Mouse (Mus musculus): ENCODE measurements around the gene Pkhd1. TPM values are rescaled to one million over a fixed set of nuclear protein-coding genes. Genes with fewer than 3 reads are reported as not detected.

Gene Pkhd1
- polyA plus RNA-seq, 1 experiment from 2014 or later = 0.45 TPM

GRCm38 (mm10) chr1:20544526-20544925 lies 73.3 kb downstream of the Pkhd1 start:
- no peaks in the 10 kb centered on the region for H3K27me3 ChIP-seq (replicated peaks; ENCODE audit: control insufficient read depth, insufficient read depth, low read length)
- H3K9ac ChIP-seq (ENCODE audit: low read depth, low read length) = no peak overlapping the region
- H3K27ac ChIP-seq (ENCODE audit: low read length) = no peak overlapping the region
- no peak for ATAC-seq
- no peak overlapping the region for H3K4me3 ChIP-seq (ENCODE audit: low read length)
- no peaks in the 10 kb centered on the region for H3K4me1 ChIP-seq (ENCODE audit: control insufficient read depth, insufficient read depth, low read length)
- H3K9me3 ChIP-seq (ENCODE audit: control insufficient read depth, low read length) = no peaks in the 10 kb centered on the region
- H3K4me2 ChIP-seq (ENCODE audit: low read depth, low read length) = no peak overlapping the region
- H3K36me3 ChIP-seq (ENCODE audit: control insufficient read depth, insufficient read depth, low read length) = no peaks in the 10 kb centered on the region
- WGBS = 66% methylated on average over 4 of the region's 4 CpGs

- H3K27me3 ChIP-seq (replicated peaks; ENCODE audit: control insufficient read depth, insufficient read depth, low read length) = no peaks in the 10 kb centered on the region
- ATAC-seq = no peak
- H3K4me2 ChIP-seq (ENCODE audit: low read depth, low read length) = no peak overlapping the region
- no peaks in the 10 kb centered on the region for H3K36me3 ChIP-seq (ENCODE audit: control insufficient read depth, insufficient read depth, low read length)
- no peak overlapping the region for H3K4me3 ChIP-seq (ENCODE audit: low read length)
- no peaks in the 10 kb centered on the region for H3K4me1 ChIP-seq (ENCODE audit: control insufficient read depth, insufficient read depth, low read length)
- H3K27ac ChIP-seq (ENCODE audit: low read length) = no peak overlapping the region
- no peak overlapping the region for H3K9ac ChIP-seq (ENCODE audit: low read depth, low read length)
- 62% methylated on average over 7 of the region's 7 CpGs for WGBS
- no peaks in the 10 kb centered on the region for H3K9me3 ChIP-seq (ENCODE audit: control insufficient read depth, low read length)
These were observed 104.3 kb downstream of the Pkhd1 start for GRCm38 (mm10) chr1:20513364-20514084.

- WGBS = 86% methylated on average over 1 of the region's 1 CpGs
- no peaks in the 10 kb centered on the region for H3K27me3 ChIP-seq (replicated peaks; ENCODE audit: control insufficient read depth, insufficient read depth, low read length)
- no peak for ATAC-seq
- no peaks in the 10 kb centered on the region for H3K4me1 ChIP-seq (ENCODE audit: control insufficient read depth, insufficient read depth, low read length)
- no peaks in the 10 kb centered on the region for H3K36me3 ChIP-seq (ENCODE audit: control insufficient read depth, insufficient read depth, low read length)
- no peak overlapping the region for H3K27ac ChIP-seq (ENCODE audit: low read length)
- H3K4me2 ChIP-seq (ENCODE audit: low read depth, low read length) = no peak overlapping the region
- no peak overlapping the region for H3K9ac ChIP-seq (ENCODE audit: low read depth, low read length)
- H3K9me3 ChIP-seq (ENCODE audit: control insufficient read depth, low read length) = no peaks in the 10 kb centered on the region
- no peak overlapping the region for H3K4me3 ChIP-seq (ENCODE audit: low read length)
These were observed 118.9 kb downstream of the Pkhd1 start for GRCm38 (mm10) chr1:20498965-20499364.

- 97% methylated on average over 9 of the region's 10 CpGs for WGBS
- H3K4me3 ChIP-seq (ENCODE audit: low read length) = no peak overlapping the region
- no peak overlapping the region for H3K27ac ChIP-seq (ENCODE audit: low read length)
These were observed 131.8 kb downstream of the Pkhd1 start for GRCm38 (mm10) chr1:20486087-20486486.

GRCm38 (mm10) chr1:20481843-20482242 lies 136.0 kb downstream of the Pkhd1 start:
- no peak overlapping the region for H3K4me2 ChIP-seq (ENCODE audit: low read depth, low read length)
- no peaks in the 10 kb centered on the region for H3K4me1 ChIP-seq (ENCODE audit: control insufficient read depth, insufficient read depth, low read length)
- H3K27me3 ChIP-seq (replicated peaks; ENCODE audit: control insufficient read depth, insufficient read depth, low read length) = no peaks in the 10 kb centered on the region
- H3K9ac ChIP-seq (ENCODE audit: low read depth, low read length) = no peak overlapping the region
- no peak overlapping the region for H3K27ac ChIP-seq (ENCODE audit: low read length)
- no peak overlapping the region for H3K4me3 ChIP-seq (ENCODE audit: low read length)
- WGBS = 74% methylated on average over 4 of the region's 4 CpGs
- ATAC-seq = no peak
- no peaks in the 10 kb centered on the region for H3K9me3 ChIP-seq (ENCODE audit: control insufficient read depth, low read length)
- no peaks in the 10 kb centered on the region for H3K36me3 ChIP-seq (ENCODE audit: control insufficient read depth, insufficient read depth, low read length)

More at GRCm38 (mm10) chr1:20486087-20486486, 131.8 kb downstream of the Pkhd1 start:
- Histone ChIP-seq H3K9me3 (ENCODE audit: control insufficient read depth, low read length) (no peaks in the 10 kb centered on the region), H3K27me3 (replicated peaks; ENCODE audit: control insufficient read depth, insufficient read depth, low read length) (no peaks in the 10 kb centered on the region), H3K4me1 (ENCODE audit: control insufficient read depth, insufficient read depth, low read length) (no peaks in the 10 kb centered on the region), H3K9ac (ENCODE audit: low read depth, low read length) (no peak overlapping the region), H3K4me2 (ENCODE audit: low read depth, low read length) (no peak overlapping the region), H3K36me3 (ENCODE audit: control insufficient read depth, insufficient read depth, low read length) (no peaks in the 10 kb centered on the region)
- ATAC-seq = no peak

- Histone ChIP-seq H3K27ac (ENCODE audit: low read length) (no peak overlapping the region), H3K4me2 (ENCODE audit: low read depth, low read length) (no peak overlapping the region), H3K27me3 (replicated peaks; ENCODE audit: control insufficient read depth, insufficient read depth, low read length) (no peaks in the 10 kb centered on the region), H3K9me3 (ENCODE audit: control insufficient read depth, low read length) (no peaks in the 10 kb centered on the region), H3K9ac (ENCODE audit: low read depth, low read length) (no peak overlapping the region), H3K4me3 (ENCODE audit: low read length) (no peak overlapping the region), H3K36me3 (ENCODE audit: control insufficient read depth, insufficient read depth, low read length) (no peaks in the 10 kb centered on the region), H3K4me1 (ENCODE audit: control insufficient read depth, insufficient read depth, low read length) (no peaks in the 10 kb centered on the region)
- 60% methylated on average over 3 of the region's 3 CpGs for WGBS
- no peak for ATAC-seq
These were observed 139.2 kb downstream of the Pkhd1 start for GRCm38 (mm10) chr1:20478695-20479094.

- no peaks in the 10 kb centered on the region for H3K36me3 ChIP-seq (ENCODE audit: control insufficient read depth, insufficient read depth, low read length)
- no peaks in the 10 kb centered on the region for H3K9me3 ChIP-seq (ENCODE audit: control insufficient read depth, low read length)
- H3K4me2 ChIP-seq (ENCODE audit: low read depth, low read length) = peak overlapping the region; percentile 68
- no peaks in the 10 kb centered on the region for H3K27me3 ChIP-seq (replicated peaks; ENCODE audit: control insufficient read depth, insufficient read depth, low read length)
- 0 out of 2 replicates have a peak overlapping the region, but pooled peaks have one; percentile 5 for H3K9ac ChIP-seq (ENCODE audit: low read depth, low read length)
- no peak; the same call in 1 of the 2 replicates for ATAC-seq
- no peaks in the 10 kb centered on the region for H3K4me1 ChIP-seq (ENCODE audit: control insufficient read depth, insufficient read depth, low read length)
- H3K4me3 ChIP-seq (ENCODE audit: low read length) = peak overlapping the region; percentile 46
- 20% methylated on average over 6 of the region's 6 CpGs for WGBS
- no peak overlapping the region for H3K27ac ChIP-seq (ENCODE audit: low read length)
These were observed 139.6 kb downstream of the Pkhd1 start for GRCm38 (mm10) chr1:20478266-20478659.

GRCm38 (mm10) chr1:20477561-20478265 lies 140.2 kb downstream of the Pkhd1 start:
- WGBS = 6% methylated on average over 25 of the region's 25 CpGs
- ATAC-seq = peak; percentile 97
- Histone ChIP-seq H3K27ac (ENCODE audit: low read length) (no peak overlapping the region), H3K9ac (ENCODE audit: low read depth, low read length) (0 out of 2 replicates have a peak overlapping the region, but pooled peaks have one; percentile 5), H3K4me2 (ENCODE audit: low read depth, low read length) (peak overlapping the region; percentile 68), H3K27me3 (replicated peaks; ENCODE audit: control insufficient read depth, insufficient read depth, low read length) (no peaks in the 10 kb centered on the region), H3K9me3 (ENCODE audit: control insufficient read depth, low read length) (no peaks in the 10 kb centered on the region), H3K4me3 (ENCODE audit: low read length) (peak overlapping the region; percentile 46), H3K4me1 (ENCODE audit: control insufficient read depth, insufficient read depth, low read length) (no peaks in the 10 kb centered on the region), H3K36me3 (ENCODE audit: control insufficient read depth, insufficient read depth, low read length) (no peaks in the 10 kb centered on the region)

GRCm38 (mm10) chr1:20470770-20471169 lies 147.1 kb downstream of the Pkhd1 start:
- no peak overlapping the region for H3K27ac ChIP-seq (ENCODE audit: low read length)
- H3K36me3 ChIP-seq (ENCODE audit: control insufficient read depth, insufficient read depth, low read length) = no peaks in the 10 kb centered on the region
- no peak for ATAC-seq
- H3K4me1 ChIP-seq (ENCODE audit: control insufficient read depth, insufficient read depth, low read length) = no peaks in the 10 kb centered on the region
- H3K9me3 ChIP-seq (ENCODE audit: control insufficient read depth, low read length) = no peaks in the 10 kb centered on the region
- no peak overlapping the region for H3K4me2 ChIP-seq (ENCODE audit: low read depth, low read length)
- H3K27me3 ChIP-seq (replicated peaks; ENCODE audit: control insufficient read depth, insufficient read depth, low read length) = no peaks in the 10 kb centered on the region
- no peak overlapping the region for H3K9ac ChIP-seq (ENCODE audit: low read depth, low read length)
- no peak overlapping the region for H3K4me3 ChIP-seq (ENCODE audit: low read length)
- 34% methylated on average over 11 of the region's 11 CpGs for WGBS
